Mouse (Mus musculus): ENCODE data around the gene Klf3. TPM values are rescaled to one million over a fixed set of nuclear protein-coding genes. Genes with fewer than 3 reads are reported as not detected.

Klf3 gene
- polyA plus RNA-seq, 1 experiment from 2014 or later, result 32.9 TPM

GRCm38 (mm10) chr5:64824765-64825164, 21.6 kb downstream of the Klf3 start:
- Histone ChIP-seq H3K9ac (replicated peaks; ENCODE audit: low read depth, low read length) (no peak overlapping the region), H3K27ac (ENCODE audit: low read length) (no peak overlapping the region), H3K4me1 (replicated peaks; ENCODE audit: control insufficient read depth, insufficient read depth, low read length) (no peaks in the 10 kb centered on the region), H3K27me3 (replicated peaks; ENCODE audit: control insufficient read depth, insufficient read depth, low read length) (no peaks in the 10 kb centered on the region), H3K4me3 (replicated peaks; ENCODE audit: low read length) (no peak overlapping the region), H3K36me3 (ENCODE audit: control insufficient read depth, insufficient read depth) (peaks cover 17% of the 10 kb centered on the region), H3K4me2 (ENCODE audit: low read length) (no peak overlapping the region), H3K9me3 (ENCODE audit: control insufficient read depth, low read length) (no peaks in the 10 kb centered on the region)
- WGBS, result 80% methylated on average over 3 of the region's 3 CpGs
- no peak for ATAC-seq

- Histone ChIP-seq H3K4me2 (ENCODE audit: low read length) (no peak overlapping the region), H3K9me3 (ENCODE audit: control insufficient read depth, low read length) (no peaks in the 10 kb centered on the region), H3K27me3 (replicated peaks; ENCODE audit: control insufficient read depth, insufficient read depth, low read length) (no peaks in the 10 kb centered on the region), H3K4me3 (replicated peaks; ENCODE audit: low read length) (no peak overlapping the region), H3K4me1 (replicated peaks; ENCODE audit: control insufficient read depth, insufficient read depth, low read length) (no peaks in the 10 kb centered on the region), H3K27ac (ENCODE audit: low read length) (no peak overlapping the region), H3K9ac (replicated peaks; ENCODE audit: low read depth, low read length) (no peak overlapping the region), H3K36me3 (ENCODE audit: control insufficient read depth, insufficient read depth) (peaks cover 17% of the 10 kb centered on the region)
- WGBS, result 94% methylated on average over 7 of the region's 7 CpGs
- no peak for ATAC-seq
Measured at GRCm38 (mm10) chr5:64825496-64825895, 22.3 kb downstream of the Klf3 start.

- H3K36me3 ChIP-seq (ENCODE audit: control insufficient read depth, insufficient read depth), result peaks cover 15% of the 10 kb centered on the region
- WGBS, result 97% methylated on average over 12 of the region's 12 CpGs
- no peak overlapping the region for H3K27ac ChIP-seq (ENCODE audit: low read length)
- H3K9ac ChIP-seq (replicated peaks; ENCODE audit: low read depth, low read length), result no peak overlapping the region
- H3K9me3 ChIP-seq (ENCODE audit: control insufficient read depth, low read length), result no peaks in the 10 kb centered on the region
- no peak overlapping the region for H3K4me3 ChIP-seq (replicated peaks; ENCODE audit: low read length)
- H3K4me2 ChIP-seq (ENCODE audit: low read length), result no peak overlapping the region
- H3K27me3 ChIP-seq (replicated peaks; ENCODE audit: control insufficient read depth, insufficient read depth, low read length), result no peaks in the 10 kb centered on the region
- H3K4me1 ChIP-seq (replicated peaks; ENCODE audit: control insufficient read depth, insufficient read depth, low read length), result no peaks in the 10 kb centered on the region
- ATAC-seq, result no peak
Measured at GRCm38 (mm10) chr5:64827151-64827550, 24.0 kb downstream of the Klf3 start.

GRCm38 (mm10) chr5:64828314-64828713, 25.1 kb downstream of the Klf3 start:
- Histone ChIP-seq H3K27ac (ENCODE audit: low read length) (no peak overlapping the region), H3K4me1 (replicated peaks; ENCODE audit: control insufficient read depth, insufficient read depth, low read length) (no peaks in the 10 kb centered on the region), H3K36me3 (ENCODE audit: control insufficient read depth, insufficient read depth) (peaks cover 13% of the 10 kb centered on the region), H3K4me3 (replicated peaks; ENCODE audit: low read length) (no peak overlapping the region), H3K9me3 (ENCODE audit: control insufficient read depth, low read length) (no peaks in the 10 kb centered on the region), H3K27me3 (replicated peaks; ENCODE audit: control insufficient read depth, insufficient read depth, low read length) (no peaks in the 10 kb centered on the region), H3K9ac (replicated peaks; ENCODE audit: low read depth, low read length) (no peak overlapping the region), H3K4me2 (ENCODE audit: low read length) (no peak overlapping the region)
- WGBS, result 93% methylated on average over 9 of the region's 9 CpGs
- no peak for ATAC-seq

- Histone ChIP-seq H3K4me1 (replicated peaks; ENCODE audit: control insufficient read depth, insufficient read depth, low read length) (no peaks in the 10 kb centered on the region), H3K9ac (replicated peaks; ENCODE audit: low read depth, low read length) (no peak overlapping the region), H3K36me3 (ENCODE audit: control insufficient read depth, insufficient read depth) (peaks cover 5% of the 10 kb centered on the region; the same call in 1 of the 2 replicates), H3K27me3 (replicated peaks; ENCODE audit: control insufficient read depth, insufficient read depth, low read length) (no peaks in the 10 kb centered on the region), H3K9me3 (ENCODE audit: control insufficient read depth, low read length) (no peaks in the 10 kb centered on the region), H3K4me2 (ENCODE audit: low read length) (no peak overlapping the region), H3K4me3 (replicated peaks; ENCODE audit: low read length) (no peak overlapping the region), H3K27ac (ENCODE audit: low read length) (no peak overlapping the region)
- ATAC-seq, result no peak
- WGBS, result 93% methylated on average over 10 of the region's 10 CpGs
Measured at GRCm38 (mm10) chr5:64829606-64830005, 26.4 kb downstream of the Klf3 start.

GRCm38 (mm10) chr5:64830773-64831172, 27.6 kb downstream of the Klf3 start:
- no peaks in the 10 kb centered on the region for H3K9me3 ChIP-seq (ENCODE audit: control insufficient read depth, low read length)
- peaks cover 5% of the 10 kb centered on the region; the same call in 1 of the 2 replicates for H3K36me3 ChIP-seq (ENCODE audit: control insufficient read depth, insufficient read depth)
- H3K4me1 ChIP-seq (replicated peaks; ENCODE audit: control insufficient read depth, insufficient read depth, low read length), result no peaks in the 10 kb centered on the region
- H3K4me2 ChIP-seq (ENCODE audit: low read length), result no peak overlapping the region
- 70% methylated on average over 3 of the region's 3 CpGs for WGBS
- ATAC-seq, result no peak
- no peaks in the 10 kb centered on the region for H3K27me3 ChIP-seq (replicated peaks; ENCODE audit: control insufficient read depth, insufficient read depth, low read length)
- no peak overlapping the region for H3K4me3 ChIP-seq (replicated peaks; ENCODE audit: low read length)
- no peak overlapping the region for H3K27ac ChIP-seq (ENCODE audit: low read length)
- H3K9ac ChIP-seq (replicated peaks; ENCODE audit: low read depth, low read length), result no peak overlapping the region

- Histone ChIP-seq H3K9me3 (ENCODE audit: control insufficient read depth, low read length) (no peaks in the 10 kb centered on the region), H3K4me1 (replicated peaks; ENCODE audit: control insufficient read depth, insufficient read depth, low read length) (no peaks in the 10 kb centered on the region), H3K4me2 (ENCODE audit: low read length) (no peak overlapping the region), H3K27me3 (replicated peaks; ENCODE audit: control insufficient read depth, insufficient read depth, low read length) (no peaks in the 10 kb centered on the region), H3K9ac (replicated peaks; ENCODE audit: low read depth, low read length) (no peak overlapping the region), H3K27ac (ENCODE audit: low read length) (no peak overlapping the region), H3K36me3 (ENCODE audit: control insufficient read depth, insufficient read depth) (0 out of 2 replicates have a peak, but pooled peaks cover 2% of the 10 kb centered on the region), H3K4me3 (replicated peaks; ENCODE audit: low read length) (no peak overlapping the region)
- ATAC-seq, result no peak
Measured at GRCm38 (mm10) chr5:64833410-64833809, 30.2 kb downstream of the Klf3 start.

GRCm38 (mm10) chr5:64834213-64834612, 31.0 kb downstream of the Klf3 start:
- no peak overlapping the region for H3K4me2 ChIP-seq (ENCODE audit: low read length)
- no peak overlapping the region for H3K27ac ChIP-seq (ENCODE audit: low read length)
- ATAC-seq, result no peak
- no peaks in the 10 kb centered on the region for H3K4me1 ChIP-seq (replicated peaks; ENCODE audit: control insufficient read depth, insufficient read depth, low read length)
- no peaks in the 10 kb centered on the region for H3K9me3 ChIP-seq (ENCODE audit: control insufficient read depth, low read length)
- no peaks in the 10 kb centered on the region for H3K27me3 ChIP-seq (replicated peaks; ENCODE audit: control insufficient read depth, insufficient read depth, low read length)
- WGBS, result 88% methylated on average over 1 of the region's 1 CpGs
- H3K36me3 ChIP-seq (ENCODE audit: control insufficient read depth, insufficient read depth), result 0 out of 2 replicates have a peak, but pooled peaks cover 2% of the 10 kb centered on the region
- no peak overlapping the region for H3K9ac ChIP-seq (replicated peaks; ENCODE audit: low read depth, low read length)
- no peak overlapping the region for H3K4me3 ChIP-seq (replicated peaks; ENCODE audit: low read length)

- Histone ChIP-seq H3K9me3 (ENCODE audit: control insufficient read depth, low read length) (no peaks in the 10 kb centered on the region), H3K9ac (replicated peaks; ENCODE audit: low read depth, low read length) (no peak overlapping the region), H3K27me3 (replicated peaks; ENCODE audit: control insufficient read depth, insufficient read depth, low read length) (no peaks in the 10 kb centered on the region), H3K27ac (ENCODE audit: low read length) (no peak overlapping the region), H3K4me1 (replicated peaks; ENCODE audit: control insufficient read depth, insufficient read depth, low read length) (no peaks in the 10 kb centered on the region), H3K36me3 (ENCODE audit: control insufficient read depth, insufficient read depth) (no peaks in the 10 kb centered on the region), H3K4me2 (ENCODE audit: low read length) (no peak overlapping the region), H3K4me3 (replicated peaks; ENCODE audit: low read length) (no peak overlapping the region)
- ATAC-seq, result no peak
- WGBS, result 94% methylated on average over 4 of the region's 4 CpGs
Measured at GRCm38 (mm10) chr5:64835295-64835694, 32.1 kb downstream of the Klf3 start.

GRCm38 (mm10) chr5:64839016-64839599, 35.9 kb downstream of the Klf3 start:
- H3K9ac ChIP-seq (replicated peaks; ENCODE audit: low read depth, low read length), result no peak overlapping the region
- 86% methylated on average over 6 of the region's 6 CpGs for WGBS
- no peak for ATAC-seq
- no peaks in the 10 kb centered on the region for H3K4me1 ChIP-seq (replicated peaks; ENCODE audit: control insufficient read depth, insufficient read depth, low read length)
- peaks cover 6% of the 10 kb centered on the region for H3K9me3 ChIP-seq (ENCODE audit: control insufficient read depth, low read length)
- H3K4me2 ChIP-seq (ENCODE audit: low read length), result no peak overlapping the region
- H3K27me3 ChIP-seq (replicated peaks; ENCODE audit: control insufficient read depth, insufficient read depth, low read length), result no peaks in the 10 kb centered on the region
- no peak overlapping the region for H3K4me3 ChIP-seq (replicated peaks; ENCODE audit: low read length)
- H3K27ac ChIP-seq (ENCODE audit: low read length), result no peak overlapping the region
- no peaks in the 10 kb centered on the region for H3K36me3 ChIP-seq (ENCODE audit: control insufficient read depth, insufficient read depth)
